Mouse (Mus musculus) embryonic stem cell, embryonic (primary cell): ENCODE measurements at regions not wholly inside any gene's neighbourhood (a gene's known extent, or its start where the extent isn't known, plus 50 kb on each side); places are given as distances from the start of the nearest gene placed in this dataset.

Experiments used
- CTCF ChIA-PET, 4 experiments: fragments of 300-600 bp in 2 of 4; fragments of 350-600 bp in 2 of 4; sonication (Branson Sonifier 250); formaldehyde crosslinking; loops; one replicate each; lab custom pipeline; 2022; ENCODE audit warnings: inconsistent platforms in 2 of 4; lab: Charles Lee
- POLR2A ChIA-PET, 4 experiments: fragments of 300-600 bp in 2 of 4; fragments of 350-600 bp in 2 of 4; sonication (Branson Sonifier 250); formaldehyde crosslinking; loops; one replicate each; lab custom pipeline; 2022; ENCODE audit warnings: antibody characterized with exemption in 4 of 4, inconsistent platforms in 1 of 4; lab: Charles Lee

GRCm38 (mm10) chr9:112994774-112995173, 713.3 kb downstream of the Pdcd6ip start:
- ChIA-PET CTCF (no interaction called here), POLR2A (interaction anchor here in 1 of 4 experiments (1.0 kb wide), 1 partner anchor 24 kb away, joined by 3 read pairs; no protein-coding TSS in a partner anchor)

- ChIA-PET CTCF (interaction anchor here in 1 of 4 experiments (0.7 kb wide), 1 partner anchor 530 kb away, joined by 3 read pairs; no protein-coding TSS in a partner anchor), POLR2A (interaction anchor here in 1 of 4 experiments (1.0 kb wide), 1 partner anchor 23 kb away, joined by 3 read pairs; no protein-coding TSS in a partner anchor)
These were observed 714.4 kb downstream of the Pdcd6ip start for GRCm38 (mm10) chr9:112993627-112994026.

- POLR2A ChIA-PET: no interaction called here
- CTCF ChIA-PET: no interaction called here
These were observed 715.1 kb downstream of the Pdcd6ip start for GRCm38 (mm10) chr9:112992937-112993336.

- CTCF ChIA-PET: no interaction called here
These were observed 724.7 kb downstream of the Pdcd6ip start for GRCm38 (mm10) chr9:112983353-112983752.

GRCm38 (mm10) chr9:112951567-112951966, 715.8 kb upstream of the Arpp21 start:
- CTCF ChIA-PET: no interaction called here
- POLR2A ChIA-PET: no interaction called here

More at GRCm38 (mm10) chr9:112983353-112983752, 724.7 kb downstream of the Pdcd6ip start:
- POLR2A ChIA-PET: no interaction called here

GRCm38 (mm10) chr9:112950056-112950455, 714.3 kb upstream of the Arpp21 start:
- CTCF ChIA-PET: interaction anchor here in 1 of 4 experiments (0.6 kb wide), 1 partner anchor 793 kb away, joined by 13 read pairs; no protein-coding TSS in a partner anchor
- POLR2A ChIA-PET: no interaction called here

- CTCF ChIA-PET: no interaction called here
These were observed 703.0 kb upstream of the Arpp21 start for GRCm38 (mm10) chr9:112938781-112939180.

GRCm38 (mm10) chr9:112909311-112910101, 673.8 kb upstream of the Arpp21 start:
- ChIA-PET CTCF (no interaction called here), POLR2A (no interaction called here)

More at GRCm38 (mm10) chr9:112938781-112939180, 703.0 kb upstream of the Arpp21 start:
- POLR2A ChIA-PET: no interaction called here

GRCm38 (mm10) chr9:112905955-112906354, 670.2 kb upstream of the Arpp21 start:
- POLR2A ChIA-PET: no interaction called here

GRCm38 (mm10) chr9:112864921-112865320, 629.2 kb upstream of the Arpp21 start:
- CTCF ChIA-PET: no interaction called here

More at GRCm38 (mm10) chr9:112905955-112906354, 670.2 kb upstream of the Arpp21 start:
- CTCF ChIA-PET: interaction anchor here in 2 of 4 experiments (0.5 to 0.7 kb wide), 2 partner anchors 724 to 1291 kb away, joined by 3 read pairs; no protein-coding TSS in a partner anchor

GRCm38 (mm10) chr9:112861136-112861535, 625.4 kb upstream of the Arpp21 start:
- POLR2A ChIA-PET: interaction anchor here in 1 of 4 experiments (0.6 kb wide), 1 partner anchor 53 kb away, joined by 3 read pairs; no protein-coding TSS in a partner anchor
- CTCF ChIA-PET: no interaction called here

More at GRCm38 (mm10) chr9:112864921-112865320, 629.2 kb upstream of the Arpp21 start:
- POLR2A ChIA-PET: no interaction called here

GRCm38 (mm10) chr9:112860307-112860893, 624.7 kb upstream of the Arpp21 start:
- ChIA-PET CTCF (no interaction called here), POLR2A (no interaction called here)

GRCm38 (mm10) chr9:112841473-112841872, 605.7 kb upstream of the Arpp21 start:
- POLR2A ChIA-PET: no interaction called here
- CTCF ChIA-PET: no interaction called here

- ChIA-PET CTCF (no interaction called here), POLR2A (no interaction called here)
These were observed 603.5 kb upstream of the Arpp21 start for GRCm38 (mm10) chr9:112839071-112839793.

- CTCF ChIA-PET: interaction anchor here in 1 of 4 experiments (0.5 to 0.6 kb wide), 2 partner anchors 24 to 58 kb away, joined by 4 read pairs; no protein-coding TSS in a partner anchor
- POLR2A ChIA-PET: interaction anchor here in 1 of 4 experiments (0.8 kb wide), 1 partner anchor 464 kb away, joined by 3 read pairs; no protein-coding TSS in a partner anchor
These were observed 601.8 kb upstream of the Arpp21 start for GRCm38 (mm10) chr9:112837563-112837962.

GRCm38 (mm10) chr9:112834441-112835245, 598.9 kb upstream of the Arpp21 start:
- ChIA-PET POLR2A (no interaction called here), CTCF (interaction anchor here in 1 of 4 experiments (0.6 kb wide), 1 partner anchor 143 kb away, joined by 4 read pairs; no protein-coding TSS in a partner anchor)

GRCm38 (mm10) chr9:112831102-112831501, 595.4 kb upstream of the Arpp21 start:
- POLR2A ChIA-PET: interaction anchor here in 1 of 4 experiments (0.6 kb wide), 1 partner anchor 298 kb away, joined by 4 read pairs; no protein-coding TSS in a partner anchor
- CTCF ChIA-PET: no interaction called here

- ChIA-PET CTCF (no interaction called here), POLR2A (interaction anchor here in 2 of 4 experiments (0.6 kb wide), 2 partner anchors 72 to 342 kb away, joined by 3 to 4 read pairs; no protein-coding TSS in a partner anchor)
These were observed 592.9 kb upstream of the Arpp21 start for GRCm38 (mm10) chr9:112828602-112829001.
